Mouse (Mus musculus): Measurements from ENCODE around the gene Muc15. TPM values are rescaled to one million over a fixed set of nuclear protein-coding genes. Genes with fewer than 3 reads are reported as not detected.

The Muc15 gene
- total and polyA plus RNA-seq, 3 experiments = not detected

DNA sequence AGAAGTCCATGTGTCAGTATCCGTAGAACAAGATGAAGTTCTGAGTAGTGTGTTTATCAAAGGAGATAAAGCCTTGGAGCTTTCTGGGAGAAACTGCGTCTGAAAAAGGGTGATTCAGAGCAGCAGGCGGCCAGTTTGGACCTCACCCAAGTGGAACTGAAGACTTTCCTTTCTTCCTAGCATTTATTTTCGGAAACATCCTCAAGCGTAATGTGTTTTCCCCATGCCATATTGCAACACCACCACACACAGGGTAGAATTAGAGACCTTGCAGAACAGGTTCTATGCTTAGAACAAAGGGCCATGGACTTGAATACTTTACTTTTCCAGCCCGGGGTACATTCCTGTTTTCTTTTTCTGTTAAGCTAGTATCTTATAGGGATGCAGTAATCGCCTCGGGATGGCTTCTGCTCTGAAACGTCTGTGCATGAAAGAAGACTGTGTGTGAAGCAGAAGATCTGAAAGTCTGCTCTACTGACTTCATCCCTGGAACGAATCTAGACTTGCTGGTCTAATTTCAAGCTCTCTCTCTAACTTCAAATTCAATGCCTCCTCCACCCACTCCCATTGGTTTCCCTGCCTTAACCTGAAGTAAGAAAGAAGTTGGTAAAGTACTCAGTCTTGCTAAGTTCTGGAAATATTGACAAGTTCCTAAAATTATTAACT, 11.0 kb upstream of the Muc15 start:
- no peaks in the 10 kb centered on the region for H3K79me2 ChIP-seq (replicated peaks; ENCODE audit: control insufficient read depth, extremely low read depth, insufficient read depth, poor library complexity, severe bottlenecking)
- in situ Hi-C loops (cut with MboI; ENCODE audit: low pct_ligation_motif_present, low pct_unique_long_range_greater_than_20kb, low sequenced_read_pairs) (no loop called here), dilution Hi-C loops (cut with MboI; ENCODE audit: extremely low pct_ligation_motif_present, extremely low pct_unique_long_range_greater_than_20kb, low sequenced_read_pairs) (no loop called here)
- no peak overlapping the region for H3K4me2 ChIP-seq (ENCODE audit: insufficient read depth, low read depth, poor library complexity, severe bottlenecking)
- no peak for DNase-seq (ENCODE audit: extremely low read depth)
- H3K4me3 ChIP-seq (replicated peaks in 1 of 3; ENCODE audit: low read depth in 2 of 3, low read length in 2 of 3, poor library complexity in 1 of 3) = no peak overlapping the region
- H3K9ac ChIP-seq (ENCODE audit: insufficient read depth, low read depth) = no peak overlapping the region
- no peak overlapping the region for H3K27ac ChIP-seq (ENCODE audit: insufficient read depth, low read depth)
- TF ChIP-seq POLR2AphosphoS2 (IDR thresholded peaks at IDR 0.05; ENCODE audit: low read depth, low read length) = no peak
- no peak for TF ChIP-seq JUN (IDR thresholded peaks at IDR 0.05; ENCODE audit: insufficient read depth, low read depth, low read length)
- TF ChIP-seq JUND (conservative IDR thresholded peaks at IDR 0.05; ENCODE audit: low read depth, low read length) = no peak
- TF ChIP-seq POLR2A (IDR thresholded peaks at IDR 0.05; ENCODE audit: low read depth, low read length) = no peak
- no peak for TF ChIP-seq USF2 (conservative IDR thresholded peaks at IDR 0.05; ENCODE audit: low read depth, low read length)
- TF ChIP-seq ZMIZ1 (IDR thresholded peaks at IDR 0.05; ENCODE audit: low read depth, low read length) = no peak
- TF ChIP-seq TCF12 (IDR thresholded peaks at IDR 0.05; ENCODE audit: low read depth, low read length) = no peak
- no peak for TF ChIP-seq ZNF384 (IDR thresholded peaks at IDR 0.05; ENCODE audit: low read depth, low read length)
- TF ChIP-seq SMC3 (IDR thresholded peaks at IDR 0.05; ENCODE audit: low read depth, low read length) = no peak
- no peak for TF ChIP-seq BHLHE40 (IDR thresholded peaks at IDR 0.05; ENCODE audit: low read depth, low read length)
- TF ChIP-seq CTCF (conservative IDR thresholded peaks at IDR 0.05 in 1 of 2, IDR thresholded peaks at IDR 0.05 in 1 of 2; ENCODE audit: low read depth in 2 of 2, low read length in 2 of 2) = no peak
- TF ChIP-seq USF1 (IDR thresholded peaks at IDR 0.05; ENCODE audit: low read depth, low read length) = no peak
- TF ChIP-seq NELFE (IDR thresholded peaks at IDR 0.05; ENCODE audit: low read depth, low read length) = no peak
- no peak for TF ChIP-seq CHD2 (IDR thresholded peaks at IDR 0.05; ENCODE audit: low read length)
- TF ChIP-seq MYC (IDR thresholded peaks at IDR 0.05; ENCODE audit: low read depth, low read length) = no peak
- TF ChIP-seq MXI1 (IDR thresholded peaks at IDR 0.05; ENCODE audit: low read depth, low read length) = no peak
- H3K9me3 ChIP-seq (replicated peaks; ENCODE audit: low read length) = peaks cover 23% of the 10 kb centered on the region
- no peaks in the 10 kb centered on the region for H3K27me3 ChIP-seq (replicated peaks)
- no peaks in the 10 kb centered on the region for H3K36me3 ChIP-seq (replicated peaks in 1 of 2; ENCODE audit: control insufficient read depth in 1 of 2, insufficient read depth in 1 of 2, low read length in 1 of 2)
- no peaks in the 10 kb centered on the region for H3K4me1 ChIP-seq (ENCODE audit: control insufficient read depth in 1 of 2, insufficient read depth in 2 of 2)

DNA sequence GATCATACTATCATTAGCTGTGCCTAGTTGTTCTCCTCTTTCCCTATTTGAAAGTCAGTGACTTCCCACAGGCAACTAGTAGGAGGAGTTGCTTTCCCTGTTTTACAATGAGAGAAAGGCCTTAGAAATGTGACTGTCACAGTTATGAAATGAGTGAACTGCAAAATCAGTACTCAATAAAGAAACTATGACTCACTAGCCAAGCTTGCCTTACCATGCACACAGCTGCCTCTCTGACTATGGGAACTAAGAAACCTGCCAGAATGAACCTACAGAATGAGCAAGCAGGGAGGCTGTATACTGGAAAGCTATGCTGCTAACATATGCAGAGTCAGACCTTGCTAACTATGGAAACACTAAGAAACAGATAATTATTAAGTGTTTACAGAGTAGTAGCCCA, 2.1 kb upstream of the Muc15 start:
- DNase-seq (ENCODE audit: extremely low read depth) = no peak
- no peak for TF ChIP-seq NELFE (IDR thresholded peaks at IDR 0.05; ENCODE audit: low read depth, low read length)
- TF ChIP-seq UBTF (IDR thresholded peaks at IDR 0.05; ENCODE audit: low read depth, low read length) = no peak
- no peak for TF ChIP-seq MXI1 (IDR thresholded peaks at IDR 0.05; ENCODE audit: low read depth, low read length)
- TF ChIP-seq JUND (conservative IDR thresholded peaks at IDR 0.05; ENCODE audit: low read depth, low read length) = no peak
- TF ChIP-seq MEF2A (IDR thresholded peaks at IDR 0.05; ENCODE audit: borderline replicate concordance, low read depth, low read length) = no peak
- TF ChIP-seq TCF12 (IDR thresholded peaks at IDR 0.05; ENCODE audit: low read depth, low read length) = no peak
- TF ChIP-seq RAD21 (IDR thresholded peaks at IDR 0.05; ENCODE audit: low read depth, low read length) = no peak
- TF ChIP-seq MAFK (IDR thresholded peaks at IDR 0.05; ENCODE audit: insufficient replicate concordance, low read length) = no peak
- TF ChIP-seq EP300 (IDR thresholded peaks at IDR 0.05; ENCODE audit: low read length) = no peak
- no peak for TF ChIP-seq SIN3A (IDR thresholded peaks at IDR 0.05; ENCODE audit: low read length)
- no peak for TF ChIP-seq IRF4 (IDR thresholded peaks at IDR 0.05; ENCODE audit: low read depth, low read length)
- no peak for TF ChIP-seq BHLHE40 (IDR thresholded peaks at IDR 0.05; ENCODE audit: low read depth, low read length)
- TF ChIP-seq JUN (IDR thresholded peaks at IDR 0.05; ENCODE audit: insufficient read depth, low read depth, low read length) = no peak
- no peak for TF ChIP-seq MYC (IDR thresholded peaks at IDR 0.05; ENCODE audit: low read depth, low read length)
- TF ChIP-seq NRF1 (IDR thresholded peaks at IDR 0.05; ENCODE audit: low read depth, low read length) = no peak
- no peak for TF ChIP-seq USF2 (conservative IDR thresholded peaks at IDR 0.05; ENCODE audit: low read depth, low read length)
- no peak for TF ChIP-seq TBP (conservative IDR thresholded peaks at IDR 0.05; ENCODE audit: low read depth, low read length)
- H3K79me2 ChIP-seq (replicated peaks; ENCODE audit: control insufficient read depth, extremely low read depth, insufficient read depth, poor library complexity, severe bottlenecking) = no peaks in the 10 kb centered on the region
- in situ Hi-C loops (cut with MboI; ENCODE audit: low pct_ligation_motif_present, low pct_unique_long_range_greater_than_20kb, low sequenced_read_pairs) = no loop called here
- H3K9me3 ChIP-seq (replicated peaks; ENCODE audit: low read length) = peaks cover 16% of the 10 kb centered on the region
- no peak overlapping the region for H3K27ac ChIP-seq (ENCODE audit: insufficient read depth, low read depth)
- no peak overlapping the region for H3K9ac ChIP-seq (ENCODE audit: insufficient read depth, low read depth)
- dilution Hi-C loops (cut with MboI; ENCODE audit: extremely low pct_ligation_motif_present, extremely low pct_unique_long_range_greater_than_20kb, low sequenced_read_pairs) = no loop called here
- H3K4me1 ChIP-seq (ENCODE audit: control insufficient read depth in 1 of 2, insufficient read depth in 2 of 2) = no peaks in the 10 kb centered on the region
- no peaks in the 10 kb centered on the region for H3K27me3 ChIP-seq (replicated peaks)
- no peaks in the 10 kb centered on the region for H3K36me3 ChIP-seq (replicated peaks in 1 of 2; ENCODE audit: control insufficient read depth in 1 of 2, insufficient read depth in 1 of 2, low read length in 1 of 2)
- no peak overlapping the region for H3K4me2 ChIP-seq (ENCODE audit: insufficient read depth, low read depth, poor library complexity, severe bottlenecking)
- no peak overlapping the region for H3K4me3 ChIP-seq (replicated peaks in 1 of 3; ENCODE audit: low read depth in 2 of 3, low read length in 2 of 3, poor library complexity in 1 of 3)

Measured in CH12.LX (cell line).